Mouse (Mus musculus): ENCODE results near the gene Marc1.

Marc1 gene

GRCm38 (mm10) chr1:184817768-184818167 is 6.7 kb upstream of the Marc1 start:
- no peak for DNase-seq

DNA sequence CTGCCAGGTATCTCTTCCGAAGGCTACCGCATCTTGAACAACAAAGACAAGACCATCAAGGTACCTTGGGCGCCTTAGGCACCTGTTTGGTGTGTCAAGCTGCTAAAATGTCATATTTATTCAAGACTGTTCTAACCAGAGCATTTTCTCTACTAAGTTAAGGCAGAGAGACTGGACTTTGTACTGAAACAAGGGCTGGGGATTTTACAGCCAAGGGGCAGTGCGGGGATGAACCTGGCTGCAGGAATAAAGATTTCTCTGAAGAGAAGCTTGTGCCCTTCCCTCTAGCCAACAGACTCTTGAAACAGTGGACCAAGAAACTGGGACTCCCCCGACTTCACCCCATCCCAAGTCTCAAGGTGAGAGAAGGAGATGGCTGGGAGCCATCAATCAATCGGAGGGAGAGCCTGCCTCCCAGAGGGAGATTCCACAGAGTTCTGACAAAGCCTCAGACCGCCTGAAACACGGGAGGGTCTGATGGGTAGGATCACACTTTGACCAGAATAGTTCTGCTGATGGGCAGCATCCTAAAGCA is 670 bp upstream of the Marc1 start:
- no peak for DNase-seq

- DNase-seq: no peak
These were observed 1.5 kb downstream of the Marc1 start for GRCm38 (mm10) chr1:184809578-184810001.

GRCm38 (mm10) chr1:184808418-184809012 is 2.6 kb downstream of the Marc1 start:
- DNase-seq: peak; percentile 7

- peak; percentile 38 for DNase-seq
These were observed 3.3 kb downstream of the Marc1 start for GRCm38 (mm10) chr1:184807627-184808417.

DNA sequence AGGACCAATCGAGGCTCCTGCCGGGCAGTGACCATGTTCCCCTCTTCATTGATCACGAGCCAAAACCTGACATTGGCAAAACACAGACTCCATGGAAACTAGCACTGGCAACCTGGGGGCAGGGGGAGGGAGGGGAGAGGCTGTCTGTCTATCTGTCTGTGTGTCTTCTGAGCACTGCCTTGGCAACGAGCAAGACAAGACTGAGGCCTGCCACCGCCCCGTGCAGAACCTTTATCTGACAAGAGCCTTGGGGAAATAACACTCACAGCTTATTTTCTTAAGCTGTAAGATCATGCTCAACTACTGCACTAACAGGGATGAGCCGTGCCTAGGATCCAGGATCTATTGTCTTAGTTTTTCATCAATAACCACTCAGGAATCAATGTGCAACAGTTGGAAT is 4.0 kb downstream of the Marc1 start:
- DNase-seq: no peak

- DNase-seq: no peak
These were observed 5.4 kb downstream of the Marc1 start for GRCm38 (mm10) chr1:184805749-184806148.

DNA sequence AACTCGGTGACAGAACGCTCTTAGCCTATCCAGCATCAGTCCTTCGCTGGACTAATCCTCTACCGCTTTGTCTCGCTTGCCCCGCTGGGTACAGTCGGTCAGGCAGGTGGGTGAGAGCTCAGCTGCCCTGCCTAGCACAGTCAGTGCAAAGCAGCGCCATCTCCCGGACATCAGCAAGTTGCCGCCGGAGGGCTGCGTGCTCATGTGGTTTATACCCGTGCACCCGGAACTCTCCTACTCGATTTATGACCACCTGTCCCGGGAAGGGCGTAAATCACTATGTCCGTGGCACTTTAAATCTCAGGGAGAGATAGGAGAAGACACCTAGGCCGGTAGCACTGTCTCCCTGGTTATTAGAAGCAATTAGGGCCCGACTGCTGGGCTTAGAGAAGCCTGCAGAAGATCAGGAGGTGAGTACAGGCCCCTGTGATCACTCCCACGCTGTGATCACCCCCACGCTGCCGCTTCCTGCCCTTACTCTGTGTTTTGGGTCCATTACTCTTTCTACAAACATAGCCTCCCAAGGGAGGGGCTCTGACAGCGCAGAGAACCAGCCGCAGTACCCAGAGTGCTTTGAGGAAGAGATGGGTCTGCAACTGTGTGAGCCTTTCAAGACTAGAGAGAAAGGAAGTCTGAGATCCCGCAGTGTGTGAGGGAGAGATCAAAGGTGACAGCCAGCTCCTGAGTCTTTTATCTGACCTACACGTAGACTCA is 17.8 kb downstream of the Marc1 start:
- DNase-seq: peak; percentile 68

- peak; percentile 49 for DNase-seq
These were observed 20.0 kb downstream of the Marc1 start for GRCm38 (mm10) chr1:184791109-184791508.

- peak; percentile 19 for DNase-seq
These were observed 24.5 kb downstream of the Marc1 start for GRCm38 (mm10) chr1:184786376-184787151.

- DNase-seq: peak; percentile 18
These were observed 27.5 kb downstream of the Marc1 start for GRCm38 (mm10) chr1:184783641-184784040.

DNA sequence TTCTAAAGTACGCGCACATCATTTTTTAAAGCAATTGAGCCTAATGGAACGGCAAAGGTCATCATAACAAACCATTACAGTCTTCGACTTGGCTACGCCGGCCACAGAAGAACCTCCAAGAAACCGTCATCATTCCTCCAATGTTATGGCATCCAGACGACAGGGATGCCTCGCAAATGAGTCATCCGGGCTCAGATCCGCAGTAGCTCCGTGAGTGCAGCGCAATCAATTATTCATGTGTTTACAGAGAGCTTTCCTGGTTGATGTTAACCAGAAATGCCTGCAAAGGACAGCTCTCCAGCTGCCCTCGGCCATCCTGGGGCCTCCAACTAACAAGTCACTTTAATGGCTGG is 29.0 kb downstream of the Marc1 start:
- peak; percentile 26 for DNase-seq

GRCm38 (mm10) chr1:184781286-184782160 is 29.6 kb downstream of the Marc1 start:
- peak; percentile 28 for DNase-seq

DNA sequence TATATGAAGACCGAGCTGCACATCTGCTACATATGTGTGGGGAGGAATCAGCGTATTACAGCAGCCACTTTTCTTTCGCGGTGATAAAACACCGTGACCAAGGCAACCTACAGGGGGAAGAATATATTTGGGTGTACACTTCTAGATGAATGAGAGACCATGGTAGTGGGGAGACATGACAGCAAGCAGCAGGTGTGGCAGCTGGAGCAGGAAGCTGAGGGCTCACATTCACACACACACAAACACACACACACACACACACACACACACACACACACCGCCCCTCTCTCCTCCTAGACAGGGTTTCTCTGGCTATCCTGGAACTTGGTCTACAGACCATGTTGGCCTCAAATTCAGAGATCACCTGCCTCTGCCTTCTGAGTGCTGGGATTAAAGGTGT is 33.0 kb downstream of the Marc1 start:
- no peak for DNase-seq

DNA sequence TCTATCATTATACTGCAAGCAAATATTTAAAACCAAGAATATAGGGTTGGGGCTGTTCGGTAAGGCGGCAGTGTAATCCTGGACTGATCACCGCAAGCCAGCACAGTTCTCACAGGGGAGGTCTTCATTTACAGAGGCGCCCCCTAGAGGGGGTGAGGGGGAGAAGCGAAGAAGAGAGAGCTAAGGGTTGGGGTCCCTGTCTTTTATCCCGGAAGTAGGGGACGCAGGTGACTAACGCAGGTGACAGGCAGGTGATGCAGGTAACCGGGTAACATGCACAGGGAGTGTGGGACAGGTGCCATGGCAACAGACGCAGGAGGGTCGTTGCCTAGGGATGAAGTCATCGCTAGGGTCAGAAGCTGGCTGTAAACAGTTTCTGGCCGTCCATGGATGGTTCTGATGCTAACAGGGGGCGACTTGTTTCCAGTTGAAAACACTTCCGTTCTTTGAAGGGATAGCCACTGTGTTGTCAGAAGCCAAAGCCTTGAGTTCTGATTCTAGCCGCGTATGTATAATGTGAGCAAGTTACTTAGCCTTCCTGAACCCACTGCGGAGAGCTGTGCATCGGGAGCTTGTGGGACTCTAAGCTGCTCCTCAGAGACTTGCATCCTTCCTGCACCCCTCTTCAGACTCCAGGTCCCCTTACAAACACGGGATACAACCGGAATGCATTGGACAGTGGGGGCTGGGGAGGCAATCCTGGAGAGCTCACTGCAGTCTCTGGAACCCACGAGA is 33.9 kb downstream of the Marc1 start:
- DNase-seq: no peak

GRCm38 (mm10) chr1:184775289-184775688 is 35.8 kb downstream of the Marc1 start:
- DNase-seq: peak; percentile 25

- DNase-seq: no peak
These were observed 39.2 kb downstream of the Marc1 start for GRCm38 (mm10) chr1:184771891-184772249.

DNA sequence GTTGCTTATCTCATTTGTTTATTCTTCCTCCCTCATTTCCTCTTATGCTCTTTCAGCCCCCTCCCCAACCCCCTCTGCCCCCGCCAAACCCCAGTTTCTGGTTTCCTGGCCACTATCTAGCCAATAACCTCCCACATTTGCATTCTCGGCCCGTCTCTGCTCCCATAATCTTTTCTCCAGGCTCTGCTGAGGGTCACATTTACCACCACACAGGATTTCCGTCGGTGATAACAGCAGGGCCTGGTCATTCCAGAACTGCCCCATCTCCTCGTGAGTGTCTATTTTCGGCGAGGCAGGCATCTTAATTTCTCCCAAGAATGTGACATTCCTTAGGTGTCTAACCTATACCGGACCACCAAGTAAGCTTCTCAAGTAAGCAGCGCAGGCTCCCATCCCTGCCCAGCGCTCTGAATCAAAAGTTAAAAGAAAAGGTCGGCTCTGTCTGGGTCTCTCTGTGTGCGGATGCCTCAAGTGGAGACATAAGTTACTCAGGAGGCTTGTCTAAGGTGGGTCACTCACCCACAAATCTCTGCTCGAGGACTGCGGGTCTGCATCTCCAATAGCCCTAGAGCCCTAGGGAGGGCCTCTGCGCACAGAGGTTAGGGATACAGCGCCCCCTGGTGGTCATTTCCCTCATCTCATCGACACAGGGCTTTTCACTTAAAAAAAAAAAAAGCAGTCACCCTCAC is 39.8 kb downstream of the Marc1 start:
- peak; percentile 82 for DNase-seq

DNA sequence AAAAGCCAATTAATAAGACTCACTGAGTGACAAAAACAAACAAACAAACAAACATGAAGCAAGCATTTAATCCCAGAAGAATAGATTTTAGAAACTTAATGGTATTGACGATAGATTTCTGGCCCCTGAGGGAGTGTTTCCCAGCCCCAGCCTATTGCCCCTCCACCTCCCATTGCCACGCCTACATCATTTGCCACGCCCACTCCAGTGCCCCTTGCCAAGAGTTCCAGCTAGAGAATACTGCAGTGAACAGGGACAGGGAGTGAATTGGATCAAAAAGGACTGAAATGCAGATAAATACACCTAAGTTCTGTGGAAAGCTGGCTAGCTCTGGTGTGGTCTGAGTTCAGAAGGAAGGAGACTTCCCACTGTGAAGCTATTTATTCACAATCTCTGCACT is 47.2 kb downstream of the Marc1 start:
- DNase-seq: no peak

DNA sequence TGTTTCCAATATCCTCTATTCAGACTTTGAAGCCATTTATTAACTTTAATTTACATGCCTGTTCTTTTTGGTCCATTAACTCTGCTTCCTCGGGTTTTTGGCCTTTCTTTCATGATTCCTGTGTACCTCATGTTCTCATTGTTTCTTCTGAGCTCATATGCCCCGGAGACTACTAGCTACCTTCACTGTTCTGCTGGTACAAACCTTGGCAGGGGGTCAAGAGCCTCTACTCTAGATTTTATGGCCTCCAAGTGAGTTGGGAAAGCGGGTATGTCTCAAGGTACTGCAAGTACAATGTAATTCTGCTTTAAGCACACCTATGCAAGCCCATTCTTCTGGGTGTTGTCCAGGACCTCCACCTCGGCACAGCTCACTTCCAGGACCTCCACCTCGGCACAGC is 48.2 kb downstream of the Marc1 start:
- DNase-seq: no peak

GRCm38 (mm10) chr1:184761988-184762387 is 49.1 kb downstream of the Marc1 start:
- no peak for DNase-seq
